Mouse (Mus musculus) MEL-GATA-1-ER (cell line): ENCODE results near the gene 4930451I11Rik.

Experiments used
- DNase-seq: peaks from one replicate; pipeline ENCODE4 v3.0.0-alpha.2; 2012; ENCODE audit warnings: low read depth; ENCODE audit errors: extremely low read depth

The 4930451I11Rik gene

DNA sequence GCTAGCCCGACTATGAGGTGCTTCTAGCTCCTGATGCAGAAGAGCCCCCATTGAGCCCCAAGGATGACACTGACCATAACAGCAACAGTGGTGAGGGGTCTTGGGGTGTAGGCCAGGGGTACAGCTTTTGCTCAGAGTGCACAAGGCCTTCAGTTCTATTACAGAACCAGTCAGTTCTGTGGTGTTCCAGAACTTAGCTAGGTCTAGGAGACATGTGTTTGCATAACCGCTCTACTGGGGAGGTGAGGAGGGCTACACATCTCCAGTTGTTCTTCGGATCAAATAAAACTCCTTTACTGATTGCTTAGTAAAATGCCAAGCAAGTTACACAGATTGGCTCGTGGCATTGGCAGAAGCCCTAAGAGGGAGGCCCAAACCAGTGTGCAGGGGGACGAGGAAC is at the start of gene 4930451I11Rik:
TSS of gene 4930451I11Rik (minus strand) at position 101 of the 400 bp plus-strand sequence.
- no peak for DNase-seq

DNA sequence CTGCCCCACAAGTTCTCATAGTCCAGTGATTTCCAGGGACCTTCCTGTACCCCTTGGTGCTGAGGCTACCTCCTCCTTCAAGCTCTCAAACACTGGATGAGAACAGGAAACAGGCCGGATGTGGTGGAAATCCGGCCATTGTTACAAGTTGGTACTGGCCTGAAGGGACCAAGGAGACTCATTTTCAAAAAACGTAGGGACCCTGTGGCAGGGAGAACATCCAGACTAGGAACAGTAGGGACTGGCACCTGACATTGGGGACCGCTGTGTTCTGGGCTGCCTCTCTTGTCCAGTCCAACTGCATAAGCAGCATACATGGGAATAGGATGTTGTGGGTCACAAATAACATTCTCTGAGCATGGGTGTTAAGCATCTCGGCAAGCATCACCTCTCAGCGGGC is 49.6 kb upstream of the 4930451I11Rik start:
- DNase-seq, result no peak

- no peak for DNase-seq
Measured at GRCm38 (mm10) chr7:126877239-126877638, 45.8 kb upstream of the 4930451I11Rik start.

DNA sequence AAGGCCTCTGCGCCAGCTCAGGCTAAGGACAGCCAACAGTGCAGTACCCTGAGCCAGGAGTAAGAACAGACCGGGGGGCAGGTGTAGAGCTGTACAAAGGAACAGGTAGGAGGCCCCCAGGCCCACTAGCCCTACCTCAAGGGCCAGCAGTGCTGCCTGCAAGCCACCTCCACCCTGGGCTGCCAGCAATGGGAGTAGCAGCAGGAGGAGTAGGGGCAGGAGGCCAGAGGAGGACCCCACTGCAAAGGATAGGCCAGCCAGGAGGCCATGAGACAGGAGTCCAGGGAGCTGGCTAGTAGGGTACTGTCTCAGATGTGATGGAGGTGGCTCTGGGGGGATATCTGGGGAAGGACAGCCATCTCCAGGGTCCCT is 39.1 kb upstream of the 4930451I11Rik start:
- no peak for DNase-seq

DNA sequence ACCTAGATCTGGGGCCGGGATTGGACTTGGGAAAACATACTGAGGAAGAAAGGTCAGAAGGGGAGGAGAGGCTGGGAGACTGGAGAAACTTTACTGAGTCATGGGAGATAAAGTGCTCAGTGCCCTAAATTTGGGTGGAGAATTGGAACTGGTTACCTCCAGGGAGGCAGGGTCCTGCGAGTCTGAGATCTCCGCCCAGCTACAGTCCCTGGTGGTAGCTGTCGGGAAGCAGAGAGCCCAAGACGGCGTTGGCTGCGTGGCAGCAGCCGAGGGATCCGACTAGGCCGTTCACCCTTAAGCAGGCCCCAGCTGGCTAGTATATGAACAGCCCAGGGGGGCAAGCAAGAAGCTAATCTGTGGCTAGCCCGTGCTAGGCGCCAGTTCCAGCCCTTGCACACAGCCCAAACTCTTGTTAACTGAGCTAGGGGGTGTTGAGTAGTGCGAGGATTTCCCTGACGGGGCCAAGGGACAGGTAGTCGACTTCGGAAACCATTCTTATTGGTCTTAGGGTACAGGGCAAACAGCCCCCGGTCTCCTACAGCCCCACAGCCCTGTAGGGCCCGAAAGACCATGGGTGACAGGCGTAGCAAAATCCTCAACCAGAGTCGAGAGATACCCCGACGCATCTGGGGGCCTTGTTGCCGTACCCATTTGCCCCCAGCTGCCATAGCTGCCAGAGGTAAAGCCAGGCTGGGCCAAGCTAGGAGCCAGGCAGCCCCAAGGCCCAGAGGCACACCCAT is 38.5 kb upstream of the 4930451I11Rik start:
- DNase-seq, result no peak

- DNase-seq, result no peak
Measured at GRCm38 (mm10) chr7:126868003-126868402, 36.6 kb upstream of the 4930451I11Rik start.

- DNase-seq, result no peak
Measured at GRCm38 (mm10) chr7:126867534-126867933, 36.1 kb upstream of the 4930451I11Rik start.

DNA sequence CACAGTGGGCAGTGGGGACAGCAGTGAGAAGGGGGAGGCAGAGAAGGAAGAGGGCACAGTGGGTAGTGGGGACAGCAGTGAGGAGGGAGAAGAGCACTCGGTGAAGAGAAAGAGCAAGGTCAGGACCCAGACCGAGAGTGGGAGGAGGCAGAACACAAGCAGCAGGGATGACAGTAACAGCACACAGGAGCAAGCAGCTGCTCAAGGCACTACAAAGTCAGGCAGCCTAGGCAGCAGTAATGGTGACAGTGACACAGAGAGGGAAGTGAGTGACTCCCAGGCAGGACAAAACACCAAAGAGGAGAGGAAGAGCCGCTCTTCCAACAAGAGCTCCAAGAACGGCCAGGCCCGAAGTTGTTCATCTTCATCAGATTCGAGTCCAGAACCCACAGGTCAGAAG is 32.4 kb upstream of the 4930451I11Rik start:
- DNase-seq, result no peak

DNA sequence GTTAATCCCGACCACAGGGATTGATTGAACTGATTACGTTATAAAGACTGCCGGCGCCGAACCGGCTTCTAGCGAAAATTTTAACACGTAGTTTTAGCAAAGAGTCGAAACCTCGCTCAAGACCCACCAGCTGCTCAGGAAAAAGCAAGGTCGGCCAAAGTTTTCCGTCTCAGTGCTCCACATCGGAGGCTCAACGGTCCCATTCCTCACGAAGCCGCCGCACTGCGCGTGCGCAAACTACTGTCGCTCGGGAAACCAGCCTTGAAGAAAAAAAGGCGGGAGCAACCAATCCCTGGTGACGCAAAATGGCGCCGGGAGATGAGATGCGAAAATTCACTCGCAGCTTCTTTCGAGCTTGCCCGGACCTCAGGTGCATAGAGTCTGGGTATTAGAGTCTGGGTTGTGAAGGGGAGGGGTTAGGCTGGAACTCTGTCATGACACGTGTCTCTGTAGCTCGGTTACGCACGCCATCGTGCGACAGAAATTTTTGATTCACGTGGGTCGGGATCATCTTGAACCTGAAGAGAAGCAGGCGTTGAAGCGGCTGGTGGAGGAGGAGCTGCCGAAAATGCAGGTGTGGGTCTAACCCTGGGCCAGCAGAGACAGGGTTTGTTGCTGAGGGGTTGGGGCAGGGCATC is 30.8 kb upstream of the 4930451I11Rik start, which contains the start of gene Ino80e:
TSS of gene Ino80e (minus strand) at position 231 of the 638 bp plus-strand sequence.
- peak; percentile 83 for DNase-seq

GRCm38 (mm10) chr7:126861429-126862130 is 30.1 kb upstream of the 4930451I11Rik start, which contains the start of gene Hirip3:
Hirip3 (plus strand) TSS chr7:126861972.
- DNase-seq, result peak; percentile 86

GRCm38 (mm10) chr7:126860987-126861386 is 29.5 kb upstream of the 4930451I11Rik start:
- peak; percentile 51 for DNase-seq

DNA sequence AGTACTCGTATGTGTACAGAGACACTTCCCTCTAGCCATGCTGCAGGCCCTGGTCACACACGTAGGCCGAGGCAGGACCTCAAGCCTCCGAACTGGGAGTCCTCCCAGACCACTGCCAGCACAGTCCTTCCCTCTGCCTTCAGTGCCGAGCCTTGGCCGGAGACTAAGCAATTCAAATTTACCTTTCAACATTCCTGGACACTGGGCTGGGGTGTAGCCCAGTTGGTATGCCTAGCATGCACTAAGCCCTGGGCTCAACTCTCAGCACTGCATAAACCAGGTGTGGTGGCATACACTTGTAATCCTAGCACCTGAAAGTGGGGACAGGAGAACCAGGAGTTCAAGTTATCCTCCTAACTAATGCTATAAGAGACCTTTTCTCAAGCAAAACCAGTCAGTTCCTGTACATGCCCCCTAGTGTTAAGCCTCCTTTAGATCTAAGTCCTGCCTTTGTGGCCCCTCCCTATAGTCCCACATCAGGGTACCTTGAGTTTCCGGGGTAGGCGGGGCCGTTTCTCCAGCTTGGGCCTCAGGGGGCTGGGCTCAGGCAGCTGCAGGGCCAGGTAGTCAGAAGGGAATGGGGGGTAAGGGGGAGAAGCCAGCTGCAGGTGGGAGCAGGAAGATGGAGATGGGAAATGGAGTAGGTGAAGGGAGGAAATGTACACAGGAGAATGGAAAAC is 25.4 kb upstream of the 4930451I11Rik start:
- no peak for DNase-seq

- DNase-seq, result no peak
Measured at GRCm38 (mm10) chr7:126855641-126856040, 24.2 kb upstream of the 4930451I11Rik start.

- DNase-seq, result no peak
Measured at GRCm38 (mm10) chr7:126853454-126853853, 22.0 kb upstream of the 4930451I11Rik start.

GRCm38 (mm10) chr7:126851192-126851591 is 19.8 kb upstream of the 4930451I11Rik start:
- DNase-seq, result no peak

DNA sequence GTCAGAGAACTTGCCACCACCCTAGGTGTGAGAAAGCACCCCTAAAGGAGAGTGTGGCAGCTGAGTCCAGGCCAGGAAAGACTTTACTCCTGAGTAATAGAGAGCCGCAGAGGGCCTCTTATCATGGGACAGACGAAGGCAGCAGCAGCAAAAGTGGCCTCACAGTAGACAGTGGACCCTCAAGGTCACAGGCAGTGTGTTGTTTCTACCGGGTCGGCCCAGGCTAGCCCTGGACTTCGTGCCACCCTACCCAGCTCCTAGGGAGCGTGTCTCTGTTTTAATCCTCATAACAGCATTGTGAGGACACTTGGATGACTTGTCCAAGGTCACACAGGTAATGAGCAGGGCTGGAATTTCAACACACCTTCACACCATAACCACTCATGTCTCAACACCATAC is 18.7 kb upstream of the 4930451I11Rik start:
- no peak for DNase-seq

- DNase-seq, result no peak
Measured at GRCm38 (mm10) chr7:126848794-126849193, 17.4 kb upstream of the 4930451I11Rik start.

DNA sequence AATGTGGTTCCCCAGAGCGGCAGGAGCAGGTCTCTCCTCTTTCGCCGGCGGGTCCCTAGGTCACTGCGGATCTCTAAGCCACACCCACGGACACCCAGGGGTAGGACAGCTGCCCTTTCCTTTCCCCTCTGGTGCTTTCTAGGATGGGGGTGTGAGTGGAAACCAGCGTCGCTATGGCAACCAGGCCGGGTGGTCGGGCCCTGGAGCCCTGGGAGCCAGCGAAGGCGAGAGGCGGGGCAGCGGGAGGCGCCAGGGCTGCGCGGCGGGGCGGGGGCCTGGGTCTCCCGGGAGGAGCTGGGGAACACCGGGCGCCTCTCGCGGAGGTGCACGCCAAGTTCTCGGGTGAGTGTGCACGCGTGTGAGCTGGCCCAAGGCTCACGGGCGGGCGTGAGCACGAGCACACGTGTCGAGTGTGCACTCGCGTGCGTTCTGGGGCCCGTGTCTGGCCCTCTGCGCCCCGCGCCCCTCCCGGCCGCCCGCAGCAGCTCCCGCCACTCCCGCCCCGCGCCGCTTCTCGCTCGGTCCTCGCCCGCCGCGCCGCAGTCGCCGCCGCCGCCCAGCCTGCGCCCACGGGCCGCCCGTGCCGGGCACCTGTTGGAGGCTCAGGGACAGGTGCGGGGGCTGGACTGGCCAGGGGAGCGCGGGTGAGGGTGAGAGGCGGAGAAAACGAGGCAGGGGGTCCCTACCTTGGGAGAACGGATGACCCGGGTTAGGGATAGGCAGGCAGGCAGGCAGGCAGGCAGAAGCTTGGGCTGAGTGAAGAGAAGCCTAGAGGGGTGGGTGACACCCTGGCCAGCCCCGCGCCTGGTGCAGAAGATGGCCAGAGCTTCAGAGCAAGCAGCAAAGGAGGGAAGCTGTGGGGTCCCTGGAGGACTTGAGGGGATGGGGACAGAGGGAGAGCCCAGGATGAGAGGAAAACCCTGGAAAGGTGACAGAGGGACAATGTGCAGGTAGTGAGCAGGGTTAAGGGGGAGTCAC is 16.3 kb upstream of the 4930451I11Rik start:
- no peak for DNase-seq

DNA sequence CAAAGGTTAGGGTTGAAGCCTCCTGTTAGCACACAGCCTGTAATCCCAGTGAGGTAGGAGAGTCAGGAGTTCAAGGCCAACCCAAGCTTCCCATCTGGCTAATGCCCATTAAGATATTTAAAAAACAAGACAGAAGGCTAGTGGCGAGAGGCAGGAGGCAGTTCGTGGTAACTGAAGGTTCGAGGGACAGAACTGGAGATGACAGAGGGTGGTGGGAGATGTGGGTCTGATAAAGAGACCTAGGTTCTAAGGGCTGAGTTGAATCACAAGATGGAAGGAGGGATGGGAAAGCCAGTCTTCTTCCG is 15.6 kb upstream of the 4930451I11Rik start, which contains the start of gene Doc2a:
TSS of gene Doc2a (plus strand) at position 301 of the 305 bp plus-strand sequence.
- no peak for DNase-seq

DNA sequence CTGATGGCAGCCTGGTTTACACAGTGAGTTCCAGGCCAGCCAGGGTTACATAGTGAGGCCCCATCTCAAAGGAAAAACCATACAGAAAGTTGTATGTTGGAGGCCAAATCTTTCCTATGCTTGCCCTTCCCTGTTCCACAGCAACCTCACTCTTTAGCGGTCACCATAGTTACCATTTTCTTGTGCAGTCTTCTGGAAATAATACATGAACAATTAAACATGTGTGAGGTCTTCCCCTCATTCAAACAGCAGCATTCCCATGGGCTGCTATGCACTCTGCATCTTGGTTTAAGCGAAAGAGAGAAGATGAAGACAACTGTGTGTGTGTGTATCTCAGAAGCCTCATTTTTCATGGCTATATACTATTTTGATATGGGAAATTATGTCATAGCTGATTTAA is 14.1 kb upstream of the 4930451I11Rik start:
- DNase-seq, result no peak
